ENCODE assay signal across 8 mouse cellular contexts in the genomic region with DNA sequence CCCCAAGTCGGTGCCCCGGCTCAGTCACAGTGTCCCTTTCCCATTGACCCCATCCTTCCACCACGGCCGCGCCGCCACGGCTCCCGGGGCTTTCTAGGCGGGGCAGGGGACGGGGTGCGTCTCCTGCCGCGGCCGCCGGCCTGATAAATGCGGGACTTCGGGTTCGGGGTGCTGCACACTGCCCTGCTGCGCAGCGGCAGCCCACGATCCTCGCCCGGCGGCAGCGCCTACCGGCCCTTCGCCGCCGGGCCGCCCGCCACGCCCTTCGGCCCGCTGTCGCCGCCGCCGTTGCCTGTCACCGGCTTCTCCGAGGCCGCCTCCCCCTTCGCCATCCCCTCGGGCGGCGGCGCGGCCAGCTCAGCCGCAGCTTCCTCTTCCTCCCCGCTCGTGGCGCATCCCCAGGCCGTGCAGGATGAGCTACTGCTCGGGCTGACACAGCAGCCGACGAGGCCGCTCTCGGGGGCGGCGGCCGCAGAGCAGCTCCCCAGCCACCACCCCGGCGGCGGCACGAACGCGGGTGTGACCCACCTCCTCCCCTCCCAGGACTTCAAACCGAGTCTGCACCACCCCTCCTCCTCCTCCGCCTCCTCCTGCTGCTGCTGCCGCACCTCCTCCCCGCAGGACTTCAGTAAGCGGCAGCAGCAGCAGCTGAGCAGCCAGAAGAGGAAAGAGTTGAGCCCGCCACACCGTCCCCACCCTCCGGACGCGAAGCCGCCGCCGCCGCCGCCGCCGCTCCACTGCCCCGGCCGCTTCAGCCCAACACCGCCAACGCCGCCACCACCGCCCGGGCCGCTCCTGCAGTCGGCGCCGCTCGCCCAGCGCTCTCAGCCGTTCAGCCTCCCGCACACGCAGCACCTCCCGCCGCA. TPM values are rescaled to one million over a fixed set of nuclear protein-coding genes. Genes with fewer than 3 reads are reported as not detected.
DNase-seq lines count a peak whose midpoint lies in the region; ATAC-seq and TF ChIP-seq lines count a peak whose summit lies in the region.

No protein-coding gene starts in this region.

- no peaks in the 10 kb centered on the region for H3K27me3 ChIP-seq in heart, embryonic 12.5 days (replicated peaks)
- no peaks in the 10 kb centered on the region for H3K27me3 ChIP-seq in kidney, postnatal 0 days (ENCODE audit: insufficient read depth, low read length)
- H3K27me3 ChIP-seq in liver, embryonic 12.5 days (replicated peaks), result peaks cover 56% of the 10 kb centered on the region
- no peaks in the 10 kb centered on the region for H3K27me3 ChIP-seq in stomach, embryonic 14.5 days (ENCODE audit: control insufficient read depth, insufficient read depth, low read length)

- DNase-seq in CD4-positive helper T cell, adult 2 months (ENCODE audit: low read depth, low spot score), result peak; percentile 90
- DNase-seq in brain, adult 2 months (ENCODE audit: low read depth, low spot score), result peak; percentile 96
- DNase-seq in kidney, postnatal 0 days (ENCODE audit: low spot score), result peak; percentile 68
- peak; percentile 75 to 79 for DNase-seq in natural killer cell, adult 2 months (ENCODE audit: low spot score in 2 of 2)

- H3K36me3 ChIP-seq in heart, embryonic 12.5 days, result no peaks in the 10 kb centered on the region
- no peaks in the 10 kb centered on the region for H3K36me3 ChIP-seq in kidney, postnatal 0 days (ENCODE audit: insufficient read depth, low read length)
- H3K36me3 ChIP-seq in liver, embryonic 12.5 days, result no peaks in the 10 kb centered on the region
- H3K36me3 ChIP-seq in stomach, embryonic 14.5 days (ENCODE audit: control insufficient read depth, insufficient read depth, low read length), result no peaks in the 10 kb centered on the region

- H3K4me2 ChIP-seq in heart, embryonic 12.5 days, result peak overlapping the region; percentile 75
- peak overlapping the region; percentile 98 for H3K4me2 ChIP-seq in kidney, postnatal 0 days (ENCODE audit: low read length)
- peak overlapping the region; percentile 95 for H3K4me2 ChIP-seq in liver, embryonic 12.5 days
- H3K4me2 ChIP-seq in stomach, embryonic 14.5 days (replicated peaks; ENCODE audit: low read depth, low read length), result peak overlapping the region; percentile 91

- H3K4me3 ChIP-seq in heart, embryonic 12.5 days, result peak overlapping the region; percentile 93
- peak overlapping the region; percentile 83 for H3K4me3 ChIP-seq in kidney, postnatal 0 days (replicated peaks; ENCODE audit: low read depth, low read length)
- peak overlapping the region; percentile 79 for H3K4me3 ChIP-seq in liver, embryonic 12.5 days
- H3K4me3 ChIP-seq in stomach, embryonic 14.5 days (ENCODE audit: low read depth, low read length), result peak overlapping the region; percentile 84

- H3K27ac ChIP-seq in heart, embryonic 12.5 days (ENCODE audit: poor library complexity, severe bottlenecking), result peak overlapping the region; percentile 100
- H3K27ac ChIP-seq in kidney, postnatal 0 days, result peak overlapping the region; percentile 98
- peak overlapping the region; percentile 96 for H3K27ac ChIP-seq in liver, embryonic 12.5 days
- peak overlapping the region; percentile 95 for H3K27ac ChIP-seq in stomach, embryonic 14.5 days (ENCODE audit: low read length)

- 2% methylated on average over 86 of the region's 101 CpGs for WGBS in heart, embryonic 12.5 days
- under 1% methylated on average over 88 of the region's 101 CpGs for WGBS in kidney, postnatal 0 days
- under 1% methylated on average over 77 of the region's 101 CpGs for WGBS in liver, embryonic 12.5 days (ENCODE audit: insufficient replicate concordance)
- WGBS in stomach, embryonic 14.5 days, result 0% methylated on average over 66 of the region's 101 CpGs

- TF ChIP-seq CTCF in kidney, postnatal 0 days (IDR thresholded peaks at IDR 0.05; ENCODE audit: low read depth), result no peak

- no peaks in the 10 kb centered on the region for H3K9me3 ChIP-seq in heart, embryonic 12.5 days (replicated peaks)
- H3K9me3 ChIP-seq in kidney, postnatal 0 days (replicated peaks; ENCODE audit: low read length), result no peaks in the 10 kb centered on the region
- H3K9me3 ChIP-seq in liver, embryonic 12.5 days (replicated peaks), result no peaks in the 10 kb centered on the region
- no peaks in the 10 kb centered on the region for H3K9me3 ChIP-seq in stomach, embryonic 14.5 days (ENCODE audit: control insufficient read depth, low read depth, low read length)

- ATAC-seq in erythroid progenitor cell, adult 5-6 weeks (replicated peaks; ENCODE audit: low FRiP score, poor library complexity, severe bottlenecking), result peak; percentile 45; the same call in 1 of the 2 replicates
- ATAC-seq in heart, embryonic 12.5 days (ENCODE audit: insufficient number of reproducible peaks, low FRiP score), result peak; percentile 72
- ATAC-seq in kidney, postnatal 0 days (replicated peaks; ENCODE audit: low FRiP score, low read depth), result peak; percentile 43
- peak; percentile 69 for ATAC-seq in liver, embryonic 12.5 days
- peak; percentile 62 for ATAC-seq in stomach, embryonic 14.5 days (ENCODE audit: insufficient number of reproducible peaks, insufficient read depth, low FRiP score, low read depth)

- peak overlapping the region; percentile 99 for H3K9ac ChIP-seq in heart, embryonic 12.5 days
- H3K9ac ChIP-seq in kidney, postnatal 0 days (ENCODE audit: low read depth, low read length), result peak overlapping the region; percentile 84
- peak overlapping the region; percentile 88 for H3K9ac ChIP-seq in liver, embryonic 12.5 days
- H3K9ac ChIP-seq in stomach, embryonic 14.5 days (replicated peaks; ENCODE audit: low read depth, low read length), result peak overlapping the region; percentile 90

- H3K4me1 ChIP-seq in heart, embryonic 12.5 days (replicated peaks), result no peaks in the 10 kb centered on the region
- H3K4me1 ChIP-seq in kidney, postnatal 0 days (replicated peaks; ENCODE audit: insufficient read depth, low read length), result no peaks in the 10 kb centered on the region
- H3K4me1 ChIP-seq in liver, embryonic 12.5 days, result peaks cover 23% of the 10 kb centered on the region
- H3K4me1 ChIP-seq in stomach, embryonic 14.5 days (ENCODE audit: control insufficient read depth, insufficient read depth, low read length), result 0 out of 2 replicates have a peak, but pooled peaks cover 2% of the 10 kb centered on the region

RNA-seq across cellular contexts. Expression of gene Cpeb2, which starts 0.6 kb away (rescaled TPM):
- under 0.01 and 2.5 TPM in 2 replicates for total RNA-seq in erythroid progenitor cell, adult 5-6 weeks (2015; ENCODE audit: low replicate concordance)
- 1.0 TPM in 1 of 2 replicates, not detected in the other for total RNA-seq in erythroid progenitor cell, adult 5-6 weeks (2017; ENCODE audit: low replicate concordance)
- 7.5 and 8.6 TPM in 2 replicates for polyA plus RNA-seq in heart, embryonic 12.5 days (2016; fragmentation: Nextera tagmentation; extraction: Ambion mirVana)
- 2.7 and 3.3 TPM in 2 replicates for polyA plus RNA-seq in kidney, postnatal 0 days (2015; fragmentation: Nextera tagmentation; extraction: Ambion mirVana)
- 0.72 and 0.91 TPM in 2 replicates for polyA plus RNA-seq in liver, embryonic 12.5 days (2016; fragmentation: Nextera tagmentation; extraction: Ambion mirVana)
- 3.2 and 3.4 TPM in 2 replicates for polyA plus RNA-seq in stomach, embryonic 14.5 days (2014; fragmentation: Nextera tagmentation; extraction: Ambion mirVana)

Comparison
In these comparisons a context has a peak if more than half of its experiments do, and no peak if none do; other contexts are left out.
1. Peak in every context shown above with its lines: DNase-seq, ATAC-seq, H3K4me3 ChIP-seq and H3K27ac ChIP-seq.